Mouse (Mus musculus): ENCODE results near the gene Smox.

Smox gene

GRCm38 (mm10) chr2:131513477-131513876 is 22.2 kb downstream of the Smox start:
- DNase-seq (ENCODE audit: low spot score in 2 of 2) = no peak

GRCm38 (mm10) chr2:131514055-131514621 is 22.8 kb downstream of the Smox start:
- DNase-seq (ENCODE audit: low spot score in 2 of 2) = no peak

- no peak for DNase-seq (ENCODE audit: low spot score in 2 of 2)
Observed at GRCm38 (mm10) chr2:131517550-131517949, 26.3 kb downstream of the Smox start.

- no peak for DNase-seq (ENCODE audit: low spot score in 2 of 2)
Observed at GRCm38 (mm10) chr2:131518790-131519189, 27.5 kb downstream of the Smox start.

- no peak for DNase-seq (ENCODE audit: low spot score in 2 of 2)
Observed at GRCm38 (mm10) chr2:131520743-131521142, 29.4 kb downstream of the Smox start.

- DNase-seq (ENCODE audit: low spot score in 2 of 2) = no peak
Observed at GRCm38 (mm10) chr2:131527061-131527460, 35.8 kb downstream of the Smox start.

GRCm38 (mm10) chr2:131529898-131530622 is 38.8 kb downstream of the Smox start:
- DNase-seq (ENCODE audit: low spot score in 2 of 2) = peak in 1 of 2 experiments; percentile 21

- DNase-seq (ENCODE audit: low spot score in 2 of 2) = peak in 1 of 2 experiments; percentile 27
Observed at GRCm38 (mm10) chr2:131530623-131531008, 39.3 kb downstream of the Smox start.

- DNase-seq (ENCODE audit: low spot score in 2 of 2) = no peak
Observed at GRCm38 (mm10) chr2:131531271-131531670, 40.0 kb downstream of the Smox start.

GRCm38 (mm10) chr2:131535168-131535567 is 43.9 kb downstream of the Smox start:
- no peak for DNase-seq (ENCODE audit: low spot score in 2 of 2)

- DNase-seq (ENCODE audit: low spot score in 2 of 2) = no peak
Observed at GRCm38 (mm10) chr2:131538341-131538740, 47.0 kb downstream of the Smox start.

GRCm38 (mm10) chr2:131539780-131540179 is 48.5 kb downstream of the Smox start:
- DNase-seq (ENCODE audit: low spot score in 2 of 2) = no peak

GRCm38 (mm10) chr2:131541686-131542085 is 50.4 kb downstream of the Smox start:
- DNase-seq (ENCODE audit: low spot score in 2 of 2) = no peak

GRCm38 (mm10) chr2:131542531-131542930 is 51.2 kb downstream of the Smox start:
- DNase-seq (ENCODE audit: low spot score in 2 of 2) = no peak

GRCm38 (mm10) chr2:131545386-131546307 is 54.4 kb downstream of the Smox start:
- DNase-seq (ENCODE audit: low spot score in 2 of 2) = peak in 1 of 2 experiments; percentile 53

GRCm38 (mm10) chr2:131546308-131546700 is 55.0 kb downstream of the Smox start:
- no peak for DNase-seq (ENCODE audit: low spot score in 2 of 2)

GRCm38 (mm10) chr2:131546745-131547408 is 55.6 kb downstream of the Smox start:
- no peak for DNase-seq (ENCODE audit: low spot score in 2 of 2)

- no peak for DNase-seq (ENCODE audit: low spot score in 2 of 2)
Observed at GRCm38 (mm10) chr2:131548330-131548729, 57.0 kb downstream of the Smox start.

GRCm38 (mm10) chr2:131549090-131549489 is 57.8 kb downstream of the Smox start:
- no peak for DNase-seq (ENCODE audit: low spot score in 2 of 2)

GRCm38 (mm10) chr2:131550474-131550873 is 59.2 kb downstream of the Smox start:
- no peak for DNase-seq (ENCODE audit: low spot score in 2 of 2)

GRCm38 (mm10) chr2:131550906-131551305 is 59.6 kb downstream of the Smox start:
- no peak for DNase-seq (ENCODE audit: low spot score in 2 of 2)

Measured in urinary bladder, adult 18-20 months (tissue).